Mouse (Mus musculus) ES-E14 (cell line): ENCODE results near the gene Vtn.

Experiments used
- HCFC1 ChIP-seq: IDR thresholded peaks from 2 replicates; pipeline ENCODE4 v1.6.1; 2012; ENCODE audit warnings: low read length, inconsistent platforms, borderline replicate concordance; ENCODE audit not compliant: insufficient read depth
- ZC3H11A ChIP-seq: IDR thresholded peaks from 2 replicates; pipeline ENCODE4 v1.6.1; 2012; ENCODE audit warnings: low read depth, mild to moderate bottlenecking, inconsistent platforms, low read length, borderline replicate concordance

DNA sequence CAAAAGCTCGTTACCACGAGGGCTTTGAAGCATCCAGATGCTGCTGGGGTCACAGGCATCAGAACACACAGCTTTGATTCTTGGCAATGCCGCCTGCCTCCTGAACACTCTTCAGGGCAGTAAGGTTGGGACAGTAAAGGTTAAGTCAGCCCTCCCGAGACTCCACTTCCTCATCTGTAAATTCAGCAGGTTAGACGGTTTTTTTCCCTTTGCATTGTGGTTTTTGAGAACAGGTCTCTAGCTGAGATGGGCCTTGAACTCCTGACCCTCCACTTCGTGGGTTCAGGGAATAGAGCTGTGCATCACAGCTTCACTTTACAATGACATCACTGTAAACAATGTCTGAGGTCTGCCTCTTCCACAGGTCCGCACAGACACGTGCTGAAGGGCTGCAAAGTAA, 46.3 kb downstream of the Vtn start:
- no peak for TF ChIP-seq ZC3H11A
- TF ChIP-seq HCFC1: no peak
